8 mouse cellular contexts compared by ENCODE assay signal in the genomic region with DNA sequence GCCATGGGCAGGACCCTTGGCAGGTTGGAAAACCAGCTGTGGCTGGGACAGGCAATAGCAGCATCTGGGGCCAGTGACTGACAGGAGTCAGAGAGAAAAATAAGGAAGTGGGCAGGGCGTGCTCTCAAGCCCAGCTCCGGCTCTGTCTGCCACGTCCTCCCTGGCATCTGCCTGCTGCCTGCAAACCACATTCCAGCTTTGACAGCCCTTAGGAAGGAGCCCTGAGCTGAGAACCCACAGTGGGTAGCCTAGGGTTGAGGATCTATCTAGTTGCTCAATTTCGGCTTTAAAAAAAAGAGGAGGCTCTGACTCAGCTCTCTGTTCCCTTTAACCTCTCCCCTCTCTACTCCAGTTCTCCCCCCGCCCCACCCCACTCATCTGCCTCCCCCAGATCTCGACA. TPM values are rescaled to one million over a fixed set of nuclear protein-coding genes. Genes with fewer than 3 reads are reported as not detected.
DNase-seq lines count a peak whose midpoint lies in the region; ATAC-seq and TF ChIP-seq lines count a peak whose summit lies in the region.

No protein-coding gene starts in this region.

- H3K4me1 ChIP-seq in heart, postnatal 0 days (ENCODE audit: control insufficient read depth, insufficient read depth), result peaks cover 19% of the 10 kb centered on the region
- H3K4me1 ChIP-seq in forebrain, embryonic 11.5 days (replicated peaks; ENCODE audit: control insufficient read depth, insufficient read depth, low read length), result no peaks in the 10 kb centered on the region

- H3K9me3 ChIP-seq in heart, postnatal 0 days (replicated peaks; ENCODE audit: control insufficient read depth, low read length), result no peaks in the 10 kb centered on the region
- H3K9me3 ChIP-seq in forebrain, embryonic 11.5 days (ENCODE audit: control insufficient read depth, low read length), result no peaks in the 10 kb centered on the region

- H3K27me3 ChIP-seq in heart, postnatal 0 days (ENCODE audit: control insufficient read depth, insufficient read depth, low read length), result no peaks in the 10 kb centered on the region
- H3K27me3 ChIP-seq in forebrain, embryonic 11.5 days (ENCODE audit: control insufficient read depth, insufficient read depth, low read length), result no peaks in the 10 kb centered on the region

- no peak for ATAC-seq in heart, postnatal 0 days (ENCODE audit: insufficient read depth, low read depth)
- ATAC-seq in forebrain, embryonic 11.5 days (replicated peaks; ENCODE audit: low FRiP score), result no peak

- H3K4me2 ChIP-seq in heart, postnatal 0 days (ENCODE audit: low read depth, low read length), result no peak overlapping the region
- H3K4me2 ChIP-seq in forebrain, embryonic 11.5 days (ENCODE audit: low read depth, low read length, severe bottlenecking), result no peak overlapping the region

- no peak for TF ChIP-seq CTCF in heart, postnatal 0 days (IDR thresholded peaks at IDR 0.05; ENCODE audit: low read depth)

- 28% methylated on average over 6 of the region's 6 CpGs for WGBS in heart, postnatal 0 days
- WGBS in forebrain, embryonic 11.5 days, result 64% methylated on average over 6 of the region's 6 CpGs

- H3K27ac ChIP-seq in heart, postnatal 0 days (ENCODE audit: low read depth), result peak overlapping the region; percentile 49
- H3K27ac ChIP-seq in forebrain, embryonic 11.5 days (ENCODE audit: low read depth, low read length), result no peak overlapping the region

- H3K4me3 ChIP-seq in heart, postnatal 0 days (ENCODE audit: low read depth, low read length), result no peak overlapping the region
- H3K4me3 ChIP-seq in forebrain, embryonic 11.5 days (ENCODE audit: low read depth, low read length), result no peak overlapping the region

- H3K9ac ChIP-seq in heart, postnatal 0 days (replicated peaks; ENCODE audit: low read depth, low read length), result no peak overlapping the region
- no peak overlapping the region for H3K9ac ChIP-seq in forebrain, embryonic 11.5 days (ENCODE audit: low read length)

- no peak for TF ChIP-seq EP300 in heart, postnatal 0 days (IDR thresholded peaks at IDR 0.05; ENCODE audit: low read depth)

- DNase-seq in 3134 (ENCODE audit: extremely low read depth, insufficient read length, low spot score) (peak; percentile 72), A20 (ENCODE audit: low read depth, low spot score) (peak; percentile 78)
- no peak for DNase-seq in heart, postnatal 0 days (ENCODE audit: low spot score)
- DNase-seq in lung, postnatal 4 days, result peak; percentile 71 to 80
- DNase-seq in cerebellum, adult 11 months, result no peak
- DNase-seq in frontal cortex, postnatal 36 days (ENCODE audit: low spot score in 2 of 2), result no peak
- DNase-seq in gastrocnemius, adult 8-10 months (ENCODE audit: low spot score in 2 of 2), result no peak
- no peak for DNase-seq in forebrain, embryonic 11.5 days (ENCODE audit: low spot score)

- H3K36me3 ChIP-seq in heart, postnatal 0 days (replicated peaks; ENCODE audit: control insufficient read depth, insufficient read depth, low read length), result no peaks in the 10 kb centered on the region
- H3K36me3 ChIP-seq in forebrain, embryonic 11.5 days (ENCODE audit: control insufficient read depth, insufficient read depth, low read length), result no peaks in the 10 kb centered on the region

RNA-seq across cellular contexts. Expression of gene Tbc1d22a, which starts 11.6 kb away (rescaled TPM):
- 26.6 and 31.4 TPM in 2 replicates for total RNA-seq in heart, postnatal 0 days (2014; rRNA removed; ENCODE audit: low replicate concordance)
- polyA plus RNA-seq in heart, postnatal 0 days (2015; fragmentation: Nextera tagmentation; extraction: Ambion mirVana), result 9.7 and 10.0 TPM in 2 replicates
- total RNA-seq in gastrocnemius, adult 8-10 months (2022), result 10 to 100 TPM; 14.7 to 15.7 (median 15.3) TPM
- 8.7 and 9.3 TPM in 2 replicates for polyA plus RNA-seq in forebrain, embryonic 11.5 days (2014; fragmentation: Nextera tagmentation; extraction: Ambion mirVana)

RNA-seq across cellular contexts. Expression of gene Cerk, which starts 16.7 kb away (rescaled TPM):
- total RNA-seq in heart, postnatal 0 days (2014; rRNA removed; ENCODE audit: low replicate concordance), result 25.3 and 28.2 TPM in 2 replicates
- polyA plus RNA-seq in heart, postnatal 0 days (2015; fragmentation: Nextera tagmentation; extraction: Ambion mirVana), result 12.1 and 14.5 TPM in 2 replicates
- total RNA-seq in gastrocnemius, adult 8-10 months (2022), result 1 to 10 TPM; 3.2 to 4.4 (median 3.8) TPM
- 17.4 and 19.1 TPM in 2 replicates for polyA plus RNA-seq in forebrain, embryonic 11.5 days (2014; fragmentation: Nextera tagmentation; extraction: Ambion mirVana)

Comparison
In these comparisons a context has a peak if more than half of its experiments do, and no peak if none do; other contexts are left out.
1. DNase-seq: peak in 3134 (single experiment), A20 (single experiment) and lung, postnatal 4 days (2 of 2); none in heart, postnatal 0 days (single experiment), cerebellum, adult 11 months (single experiment), frontal cortex, postnatal 36 days (0 of 2), gastrocnemius, adult 8-10 months (0 of 2) and forebrain, embryonic 11.5 days (single experiment).